Mouse (Mus musculus) heart, adult 8-10 months (tissue): ENCODE measurements around the gene Pus7l. TPM values are rescaled to one million over a fixed set of nuclear protein-coding genes. Genes with fewer than 3 reads are reported as not detected.
"Not testable (repeated sequence)": the region's sequence is repeated elsewhere in the genome, so short reads cannot be mapped to it uniquely, and the experiment has no call there.

Experiments
- DNase-seq: peaks from one replicate; pipeline ENCODE4 v3.0.0; 2022; ENCODE audit warnings: low spot score
- total RNA-seq, 4 experiments: library from RNA; stranded (reverse); gene quantifications; 2 replicates each; pipeline ENCODE4 v1.2.4; 2022

The Pus7l gene
- total RNA-seq, 4 experiments from 2014 or later, result 1.7 to 2.5 (median 2.1) TPM

DNA sequence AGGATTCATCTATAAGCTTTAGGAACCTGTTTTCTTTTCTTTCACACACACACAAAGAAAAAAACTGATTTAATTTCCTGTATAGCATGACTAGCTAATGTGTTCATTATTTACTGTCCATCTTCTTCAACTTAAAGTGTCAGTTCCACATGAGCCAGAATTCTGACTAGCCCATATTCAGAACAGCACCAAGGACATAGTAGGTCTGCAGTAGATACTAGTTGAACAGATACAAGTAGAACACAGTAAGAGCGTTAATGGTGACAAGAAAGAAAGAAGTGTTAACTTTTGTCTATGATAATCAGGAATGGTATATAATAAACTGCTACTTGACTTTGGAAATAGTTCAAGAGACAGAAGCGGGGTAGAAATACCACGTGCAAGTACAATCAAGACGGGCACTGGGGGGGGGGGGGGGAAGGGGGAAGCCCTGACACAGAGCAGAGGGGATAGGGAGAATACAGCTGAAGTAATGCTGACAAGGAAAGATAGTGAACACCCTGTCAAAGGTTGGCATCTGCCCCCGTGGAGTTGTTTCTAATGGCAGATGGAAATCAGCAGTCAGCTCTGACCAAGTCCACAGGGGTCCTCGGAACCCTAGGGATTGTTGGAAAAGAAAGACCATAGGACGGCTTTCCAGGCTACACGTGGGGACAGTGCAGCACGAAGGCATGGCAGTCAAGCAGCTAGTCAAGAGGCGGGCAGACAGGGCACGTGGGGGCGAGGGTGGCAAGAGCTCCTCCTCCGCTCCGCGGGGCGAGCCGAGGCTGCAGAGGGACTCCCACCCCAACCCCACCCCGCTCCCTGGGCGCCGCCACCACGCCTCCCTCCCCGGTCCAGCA lies 559 bp downstream of the Pus7l start:
- DNase-seq, result no peak

DNA sequence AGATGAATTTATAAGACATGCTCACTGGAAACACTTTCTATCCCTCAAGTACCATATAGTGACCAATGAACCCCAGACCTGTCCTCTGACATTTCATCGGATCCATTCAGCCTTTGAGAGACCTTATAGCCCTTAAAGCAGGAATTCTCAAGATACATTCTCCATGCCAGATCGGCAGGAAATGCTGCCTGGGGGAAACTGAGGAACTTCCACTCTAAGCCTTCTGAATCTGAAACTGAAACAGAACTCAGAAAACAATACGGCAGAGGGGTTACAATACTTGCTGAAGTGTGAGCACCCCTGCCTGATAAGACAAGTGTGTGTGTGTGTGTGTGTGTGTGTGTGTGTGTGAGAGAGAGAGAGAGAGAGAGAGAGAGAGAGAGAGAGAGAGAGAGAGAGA lies 4.1 kb downstream of the Pus7l start:
- DNase-seq, result no peak

GRCm38 (mm10) chr15:94535521-94535920 lies 7.8 kb downstream of the Pus7l start:
- DNase-seq, result no peak

DNA sequence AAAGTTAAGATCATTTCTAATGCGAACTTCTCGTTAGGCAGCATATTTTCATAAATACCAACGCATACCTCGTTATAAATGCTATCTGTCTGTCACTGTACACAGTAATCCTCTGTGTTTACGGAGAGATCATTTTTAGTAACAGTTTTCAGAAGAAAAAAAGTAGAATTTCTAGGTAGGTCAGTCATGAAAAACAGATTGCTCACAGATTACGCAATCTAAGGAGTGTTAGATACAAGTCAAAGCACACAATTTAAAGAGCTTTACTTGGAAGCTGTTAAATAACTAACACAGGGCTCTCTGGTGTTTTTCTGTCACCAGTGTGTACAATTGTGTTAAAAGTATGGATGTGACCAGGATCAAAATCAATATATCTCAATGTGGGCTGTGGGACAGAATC lies 10.4 kb downstream of the Pus7l start:
- DNase-seq, result no peak

DNA sequence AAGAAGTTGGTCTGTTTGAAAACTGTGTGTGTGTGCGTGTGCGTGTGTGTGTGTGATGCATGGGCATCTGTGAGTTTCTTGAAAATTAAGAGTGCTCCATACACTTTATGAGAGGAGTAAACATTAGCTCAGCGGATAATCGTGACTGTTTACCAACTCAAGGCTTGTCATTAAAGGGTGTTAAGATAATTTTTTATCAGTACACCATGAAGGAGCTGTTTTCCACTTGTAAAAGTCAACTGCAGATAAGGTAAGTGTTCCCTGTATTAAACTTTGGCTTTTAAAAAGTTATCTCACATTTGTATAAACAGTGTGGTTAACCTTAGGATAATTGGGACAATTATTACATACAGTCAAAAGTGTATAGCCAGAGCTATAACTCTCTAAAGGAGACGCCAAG lies 11.0 kb downstream of the Pus7l start:
- DNase-seq, result no peak

DNA sequence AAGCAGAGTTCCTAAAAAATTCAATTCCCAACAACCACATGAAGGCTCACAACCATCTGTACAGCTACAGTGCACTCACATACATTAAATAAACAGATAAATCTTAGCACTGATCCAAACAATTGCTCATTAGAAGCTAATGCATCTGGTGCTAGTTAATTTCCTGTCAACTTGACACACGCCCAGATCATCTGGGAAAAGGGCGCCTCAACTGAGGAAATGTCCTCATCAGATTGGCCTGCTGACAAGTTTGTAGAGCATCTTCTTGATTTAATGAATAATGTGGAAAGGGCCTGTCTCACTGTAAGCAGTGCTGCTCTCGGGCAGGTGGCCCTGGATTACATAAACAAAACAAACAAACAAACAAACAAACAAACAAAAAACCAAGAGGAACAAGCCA lies 12.8 kb downstream of the Pus7l start:
- peak; percentile 21 for DNase-seq

- no peak for DNase-seq
Measured at GRCm38 (mm10) chr15:94524956-94525355, 18.4 kb downstream of the Pus7l start.

DNA sequence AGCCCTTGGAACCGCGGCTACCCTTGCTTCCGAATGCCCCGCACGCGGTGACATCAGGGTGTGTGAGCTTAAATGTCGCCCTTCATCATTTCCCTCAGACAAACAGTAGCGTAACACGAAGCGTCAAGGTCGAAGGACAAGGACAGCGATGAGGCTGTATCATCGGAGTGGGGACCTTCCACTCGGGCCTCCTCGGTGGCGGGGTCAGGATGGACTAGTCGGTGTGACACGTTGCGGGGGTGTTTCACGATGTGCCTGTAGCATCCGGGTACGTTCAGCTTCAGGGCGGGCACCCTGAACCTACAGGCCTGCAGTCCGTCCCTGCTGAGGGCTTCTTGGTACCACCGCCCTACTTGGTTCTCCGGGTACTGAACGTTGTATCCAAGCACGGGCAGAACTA lies 20.1 kb downstream of the Pus7l start:
- no peak for DNase-seq

GRCm38 (mm10) chr15:94520959-94521358 lies 22.4 kb downstream of the Pus7l start:
- DNase-seq, result no peak

GRCm38 (mm10) chr15:94520205-94520900 lies 23.0 kb downstream of the Pus7l start:
- DNase-seq, result peak; percentile 25

- no peak for DNase-seq
Measured at GRCm38 (mm10) chr15:94517913-94518491, 25.3 kb downstream of the Pus7l start.

DNA sequence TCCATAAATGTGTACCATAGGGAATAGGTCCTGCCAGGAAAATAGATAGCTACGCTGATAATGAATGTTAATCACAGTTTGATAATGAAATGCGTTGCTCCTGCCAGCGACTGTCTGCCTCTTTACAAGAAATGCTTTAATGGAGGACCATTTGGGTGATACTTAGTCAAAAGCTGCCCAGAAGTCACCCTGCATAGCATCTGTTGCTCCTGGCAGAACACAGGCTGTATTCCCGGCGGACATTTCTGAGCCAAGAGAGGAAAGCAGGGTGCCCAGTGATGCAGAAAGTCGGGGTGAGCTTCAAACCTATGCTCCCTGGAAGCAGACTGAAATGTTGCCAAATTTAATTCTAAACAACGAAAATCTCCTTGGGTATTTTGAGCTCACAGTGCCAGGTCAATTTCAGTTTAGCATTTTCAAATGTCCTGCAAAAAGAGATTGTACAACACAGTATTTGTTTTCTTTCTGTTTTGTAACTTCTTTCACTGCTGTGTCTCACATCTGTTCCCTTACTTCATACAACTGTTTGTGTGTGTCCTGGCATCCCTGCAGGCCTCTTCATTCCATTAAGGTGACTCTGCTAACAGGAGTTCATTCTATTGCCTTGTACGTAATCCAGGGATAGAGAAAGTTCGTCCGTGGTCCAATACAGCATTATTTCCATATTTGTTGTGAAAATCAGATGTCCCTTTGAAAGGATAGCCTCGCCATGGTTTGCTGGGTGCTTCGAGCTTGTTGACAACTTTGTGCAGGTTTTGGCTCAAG lies 39.7 kb downstream of the Pus7l start:
- no peak for DNase-seq

DNA sequence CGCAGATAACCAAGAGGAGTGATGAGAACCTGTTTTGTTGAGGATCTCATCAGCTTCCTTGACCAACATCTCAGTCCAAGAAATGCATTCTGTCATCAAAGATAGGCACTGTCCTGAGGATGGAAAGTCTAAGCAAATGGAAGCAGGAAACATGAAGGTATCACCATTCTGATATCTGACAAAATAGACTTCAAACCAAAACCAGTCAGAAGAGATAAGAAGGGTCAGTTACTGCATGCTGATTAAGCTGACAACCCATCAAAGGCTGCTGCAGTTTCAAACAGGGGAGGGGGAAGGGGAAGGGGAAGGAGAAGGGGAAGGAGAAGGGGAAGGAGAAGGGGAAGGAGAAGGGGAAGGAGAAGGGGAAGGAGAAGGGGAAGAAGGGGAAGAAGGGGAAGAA lies 44.1 kb downstream of the Pus7l start:
- DNase-seq, result no peak

DNA sequence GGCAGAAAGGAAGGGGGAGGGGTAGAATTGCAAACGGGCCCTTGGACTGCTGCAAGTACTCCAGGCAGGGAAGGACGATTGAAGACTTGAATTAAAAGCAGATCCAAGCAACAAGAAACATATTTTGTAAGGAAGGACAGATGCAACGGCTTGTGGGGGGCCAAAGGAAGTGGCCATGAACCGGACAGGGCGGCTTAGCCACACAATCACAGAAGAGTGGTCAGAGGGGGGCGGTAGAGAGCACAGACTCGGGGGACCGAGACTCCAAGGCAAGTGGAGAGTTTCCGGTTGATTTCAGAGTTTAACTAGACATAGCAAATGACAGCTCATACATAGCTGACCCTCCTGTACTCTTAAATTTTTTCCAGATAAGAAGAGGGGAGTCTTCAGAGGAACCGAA lies 47.4 kb downstream of the Pus7l start:
- no peak for DNase-seq

DNA sequence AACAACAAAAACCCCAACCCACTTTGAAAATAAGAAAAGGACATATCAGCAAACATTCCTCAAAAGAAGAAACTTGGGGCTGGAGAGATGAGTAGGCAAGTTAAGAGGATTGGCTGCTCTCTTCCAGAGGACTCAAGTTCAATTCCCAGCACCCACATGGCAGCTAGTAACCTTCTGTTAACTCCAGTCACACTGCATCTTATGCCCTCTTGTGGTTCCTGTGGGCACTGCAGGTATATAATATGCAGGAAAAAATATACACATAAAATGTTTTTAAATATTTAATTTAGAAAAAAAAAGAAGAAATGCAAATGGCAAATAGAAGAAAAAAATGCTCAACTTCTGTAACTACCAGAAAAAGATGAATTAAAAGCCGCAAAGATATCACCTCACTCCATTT lies 48.9 kb downstream of the Pus7l start:
- DNase-seq, result no peak

GRCm38 (mm10) chr15:94489433-94489832 lies 53.9 kb downstream of the Pus7l start:
- DNase-seq, result no peak

GRCm38 (mm10) chr15:94488028-94488427 lies 55.3 kb downstream of the Pus7l start:
- DNase-seq, result not testable (repeated sequence)

- DNase-seq, result no peak
Measured at GRCm38 (mm10) chr15:94482555-94482954, 60.8 kb downstream of the Pus7l start.

GRCm38 (mm10) chr15:94480792-94481191 lies 62.6 kb downstream of the Pus7l start:
- DNase-seq, result no peak

DNA sequence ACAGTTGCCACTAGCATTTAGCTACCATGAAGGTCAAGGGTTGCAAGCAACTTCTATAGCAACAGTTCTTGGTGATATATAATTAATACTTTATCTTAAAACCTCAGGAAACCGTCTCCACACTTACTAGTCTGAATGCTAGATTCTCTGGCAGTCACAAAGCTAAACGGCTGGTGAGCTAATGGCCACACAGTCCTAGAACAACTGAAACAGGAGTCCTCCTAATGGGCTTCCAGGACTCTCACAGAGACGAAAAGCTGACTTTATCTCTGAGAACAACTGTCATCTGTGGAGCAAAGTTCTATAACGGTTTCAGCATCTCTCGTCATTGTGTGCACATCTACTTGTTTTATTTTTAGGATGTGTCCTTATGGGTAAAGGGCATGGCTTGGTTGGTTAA lies 63.1 kb downstream of the Pus7l start:
- no peak for DNase-seq

GRCm38 (mm10) chr15:94479513-94480136 lies 63.7 kb downstream of the Pus7l start:
- no peak for DNase-seq

- no peak for DNase-seq
Measured at GRCm38 (mm10) chr15:94478706-94479105, 64.6 kb downstream of the Pus7l start.
